Mouse (Mus musculus) intestine, embryonic 14.5 days (tissue): ENCODE measurements around the gene Galnt6. TPM values are rescaled to one million over a fixed set of nuclear protein-coding genes. Genes with fewer than 3 reads are reported as not detected.
A peak's percentile ranks its signal among the peaks of the same experiment; 100 is the strongest.

Experiments used
- ATAC-seq: fragments of 200-750 bp; cut with Nextera tagmentation; replicated peaks from 2 replicates; pipeline ENCODE4 v1.8.0; 2017; ENCODE audit warnings: low read depth, moderate number of reproducible peaks, moderate TSS enrichment, moderate library complexity; ENCODE audit not compliant: low FRiP score, low TSS enrichment
- DNase-seq: peaks from one replicate; pipeline ENCODE4 v3.0.0-alpha.2; 2018; ENCODE audit warnings: low spot score
- H3K27ac ChIP-seq: fragments of 300-500 bp; sonication (generic); 2 replicates; pipeline ENCODE4 v1.5.1; 2014; ENCODE audit warnings: low read depth, mild to moderate bottlenecking, control low read depth
- H3K27me3 ChIP-seq: fragments of 300-500 bp; sonication (generic); replicated peaks from 2 replicates; pipeline ENCODE4 v1.6.1; 2014; ENCODE audit warnings: low read length, control low read depth; ENCODE audit not compliant: control insufficient read depth, insufficient read depth
- H3K36me3 ChIP-seq: fragments of 300-500 bp; sonication (generic); 2 replicates; pipeline ENCODE4 v1.6.1; 2014; ENCODE audit warnings: low read length, control low read depth; ENCODE audit not compliant: control insufficient read depth, insufficient read depth
- H3K4me1 ChIP-seq: fragments of 300-500 bp; sonication (generic); replicated peaks from 2 replicates; pipeline ENCODE4 v1.6.1; 2014; ENCODE audit warnings: low read length, control low read depth, mixed read lengths; ENCODE audit not compliant: control insufficient read depth, insufficient read depth
- H3K4me2 ChIP-seq: fragments of 300-500 bp; sonication (generic); 2 replicates; pipeline ENCODE4 v1.6.1; 2014; ENCODE audit warnings: low read length
- H3K4me3 ChIP-seq: fragments of 300-500 bp; sonication (generic); 2 replicates; pipeline ENCODE4 v1.5.1; 2014; ENCODE audit warnings: low read depth, low read length, control low read depth, mixed read lengths
- H3K9ac ChIP-seq: fragments of 300-500 bp; sonication (generic); 2 replicates; pipeline ENCODE4 v1.6.1; 2014; ENCODE audit warnings: mild to moderate bottlenecking, low read length
- H3K9me3 ChIP-seq: fragments of 300-500 bp; sonication (generic); 2 replicates; pipeline ENCODE4 v1.6.1; 2016; ENCODE audit warnings: low read length, control low read depth; ENCODE audit not compliant: control insufficient read depth
- WGBS: fragments of 180-500 bp; shearing (Covaris S2); extraction: QIAGEN DNeasy Blood & Tissue Kit; methylation state at CpG from one replicate; pipeline ENCODE4 v1.1.7; 2014; 5-methylcytosine and 5-hydroxymethylcytosine counted together
- polyA plus RNA-seq: library from polyadenylated mRNA; unstranded; fragments of >200 nt; fragmentation: Nextera tagmentation; extraction: Ambion mirVana; gene quantifications from 2 replicates; pipeline ENCODE4 v1.2.1, GENCODE M21; 2014

Gene Galnt6
- polyA plus RNA-seq, 1 experiment from 2014 or later = 1.4 TPM

DNA sequence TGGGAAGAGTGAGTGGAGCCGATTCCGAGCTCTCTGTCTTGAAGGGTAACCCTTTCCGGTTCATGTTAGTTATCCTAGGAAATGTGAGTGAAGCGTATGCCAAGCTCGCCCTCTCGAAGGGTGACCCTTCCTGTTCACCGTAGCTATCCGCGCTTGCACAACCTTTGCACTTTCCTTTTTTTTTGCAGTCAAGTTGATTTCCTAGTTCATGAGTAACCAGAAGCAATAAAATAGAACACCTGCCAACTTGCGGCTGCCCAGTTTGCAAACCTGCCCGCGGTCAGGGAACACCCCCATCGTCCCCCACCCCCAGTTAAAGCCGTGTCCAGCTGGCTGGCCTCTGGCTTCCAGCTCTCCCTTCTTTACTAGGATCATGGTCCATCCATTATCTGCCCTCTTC is 50.2 kb downstream of the Galnt6 start:
- Histone ChIP-seq H3K9ac (no peak overlapping the region), H3K36me3 (no peaks in the 10 kb centered on the region), H3K27me3 (no peaks in the 10 kb centered on the region), H3K4me3 (no peak overlapping the region), H3K4me2 (no peak overlapping the region), H3K27ac (0 out of 2 replicates have a peak overlapping the region, but pooled peaks have one; percentile 69), H3K4me1 (peaks cover 1% of the 10 kb centered on the region; the same call in 1 of the 2 replicates), H3K9me3 (no peaks in the 10 kb centered on the region)
- ATAC-seq (no peak; the same call in 1 of the 2 replicates), DNase-seq (no peak)
- 68% methylated on average over 14 of the region's 14 CpGs for whole genome bisulfite sequencing

DNA sequence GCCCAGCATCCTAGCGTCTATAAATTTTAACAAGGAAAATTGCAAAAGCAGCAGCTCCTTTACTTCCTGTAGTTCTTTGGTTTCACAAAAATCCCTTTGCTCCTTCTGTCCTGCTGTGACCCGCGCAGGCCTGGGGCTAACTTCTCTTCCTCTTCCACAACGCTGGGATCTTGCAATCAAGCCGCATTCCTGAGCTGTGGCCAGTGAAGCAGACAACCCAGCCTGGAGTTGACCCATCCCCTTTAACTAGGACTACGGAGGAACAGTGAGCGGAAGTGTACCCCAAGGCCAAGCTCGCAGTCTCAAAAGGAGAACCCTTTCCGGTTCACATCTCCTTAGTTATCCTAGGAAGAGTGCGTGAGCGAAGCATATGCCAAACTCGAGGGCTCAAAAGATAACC is 50.6 kb downstream of the Galnt6 start:
- DNase-seq = no peak
- Histone ChIP-seq H3K9ac (no peak overlapping the region), H3K4me3 (no peak overlapping the region), H3K4me1 (peaks cover 2% of the 10 kb centered on the region; the same call in 1 of the 2 replicates), H3K27ac (peak overlapping the region; percentile 69; the same call in 1 of the 2 replicates), H3K4me2 (no peak overlapping the region), H3K9me3 (no peaks in the 10 kb centered on the region), H3K36me3 (no peaks in the 10 kb centered on the region), H3K27me3 (no peaks in the 10 kb centered on the region)
- ATAC-seq = no peak
- 70% methylated on average over 12 of the region's 12 CpGs for WGBS

DNA sequence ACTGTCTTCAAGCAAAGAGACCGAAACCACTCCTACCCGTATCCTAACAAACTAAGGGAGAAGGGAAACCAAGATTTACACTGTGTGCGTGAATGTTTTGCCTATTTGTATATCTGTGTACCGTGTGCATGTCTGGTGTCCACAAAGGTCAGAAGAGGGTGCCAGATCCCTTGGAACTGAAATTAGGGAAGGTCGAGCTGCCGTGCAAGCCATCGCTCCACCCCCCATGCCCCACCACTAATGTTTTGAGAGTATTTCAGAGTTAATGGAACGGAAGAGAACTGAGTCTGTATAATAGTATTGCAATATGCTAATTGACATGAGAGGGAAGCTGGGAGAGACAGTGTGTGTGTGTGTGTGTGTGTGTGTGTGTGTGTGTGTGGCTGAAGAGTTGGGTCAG is 51.5 kb downstream of the Galnt6 start:
- no peaks in the 10 kb centered on the region for H3K27me3 ChIP-seq
- no peak overlapping the region for H3K4me3 ChIP-seq
- H3K27ac ChIP-seq = no peak overlapping the region
- H3K9ac ChIP-seq = no peak overlapping the region
- ATAC-seq (no peak), DNase-seq (no peak)
- H3K36me3 ChIP-seq = no peaks in the 10 kb centered on the region
- no peaks in the 10 kb centered on the region for H3K9me3 ChIP-seq
- H3K4me1 ChIP-seq = peaks cover 2% of the 10 kb centered on the region; the same call in 1 of the 2 replicates
- H3K4me2 ChIP-seq = no peak overlapping the region
- WGBS = 88% methylated on average over 8 of the region's 8 CpGs

DNA sequence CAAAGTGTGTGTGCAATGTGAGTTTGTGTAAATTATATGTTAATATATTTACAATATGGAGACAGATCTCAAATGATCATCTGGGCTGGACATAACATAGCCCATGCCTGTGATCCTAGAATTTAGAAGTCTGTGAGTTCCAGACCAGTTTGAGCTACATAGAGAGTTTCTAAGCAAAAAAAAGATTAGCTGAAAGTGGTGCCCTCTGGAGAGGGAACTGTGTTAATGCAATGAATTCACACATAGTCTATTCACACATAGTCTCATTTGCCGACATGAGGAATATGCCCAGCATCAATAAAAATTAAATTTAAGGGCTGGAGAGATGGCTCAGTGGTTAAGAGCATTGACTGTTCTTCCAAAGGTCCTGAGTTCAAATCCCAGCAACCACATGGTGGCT is 52.7 kb downstream of the Galnt6 start:
- DNase-seq (no peak), ATAC-seq (no peak)
- Histone ChIP-seq H3K36me3 (no peaks in the 10 kb centered on the region), H3K9me3 (no peaks in the 10 kb centered on the region), H3K4me3 (no peak overlapping the region), H3K4me1 (peaks cover 2% of the 10 kb centered on the region; the same call in 1 of the 2 replicates), H3K9ac (no peak overlapping the region), H3K27me3 (no peaks in the 10 kb centered on the region), H3K4me2 (no peak overlapping the region), H3K27ac (no peak overlapping the region)
- WGBS = 82% methylated on average over 1 of the region's 1 CpGs

DNA sequence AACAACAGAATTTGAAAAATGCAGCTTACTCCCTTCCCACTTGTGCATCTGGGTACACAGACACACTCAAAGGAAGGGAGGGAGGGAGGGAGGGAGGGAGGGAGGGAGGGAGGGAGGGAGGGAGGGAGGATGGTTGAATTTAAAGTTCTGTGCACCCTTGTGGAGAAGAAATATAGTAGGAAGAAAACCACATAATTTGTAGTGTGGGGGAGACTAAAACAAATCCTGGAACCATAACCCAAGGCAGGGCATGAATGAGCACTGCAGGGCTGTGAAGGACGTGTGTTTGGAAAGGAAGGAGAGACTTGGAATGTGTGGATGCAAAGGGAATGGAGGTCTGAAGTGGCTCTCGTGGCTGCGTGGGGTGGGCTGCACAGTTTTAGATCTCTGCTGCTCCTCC is 53.7 kb downstream of the Galnt6 start:
- no peak overlapping the region for H3K4me3 ChIP-seq
- H3K4me1 ChIP-seq = peaks cover 2% of the 10 kb centered on the region; the same call in 1 of the 2 replicates
- H3K4me2 ChIP-seq = no peak overlapping the region
- H3K9me3 ChIP-seq = no peaks in the 10 kb centered on the region
- H3K9ac ChIP-seq = no peak overlapping the region
- no peaks in the 10 kb centered on the region for H3K36me3 ChIP-seq
- no peak for DNase-seq
- no peaks in the 10 kb centered on the region for H3K27me3 ChIP-seq
- 24% methylated on average over 3 of the region's 3 CpGs for WGBS
- peak overlapping the region; percentile 38; the same call in 1 of the 2 replicates for H3K27ac ChIP-seq
- no peak for ATAC-seq

DNA sequence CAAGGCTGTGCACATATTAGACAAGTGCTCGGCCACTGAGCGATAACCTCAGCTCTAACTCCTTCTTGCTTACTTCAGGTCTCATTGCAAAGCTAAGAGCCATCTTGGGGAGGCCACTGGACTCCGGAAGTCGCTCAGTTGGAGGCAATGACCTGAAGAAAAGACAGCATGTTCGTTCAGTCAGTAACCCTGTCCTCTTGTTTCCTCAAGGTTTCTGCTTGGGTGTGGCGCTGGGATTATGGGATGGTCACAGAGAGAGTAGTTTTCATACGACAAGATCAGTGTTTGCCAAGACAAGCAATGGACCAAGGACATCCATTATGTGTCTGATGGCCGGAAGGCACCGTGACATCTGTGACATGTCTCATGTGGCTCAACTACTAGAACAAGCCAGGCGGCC is 54.6 kb downstream of the Galnt6 start:
- ATAC-seq (no peak), DNase-seq (no peak)
- 82% methylated on average over 10 of the region's 10 CpGs for WGBS
- H3K9ac ChIP-seq = no peak overlapping the region
- H3K4me2 ChIP-seq = no peak overlapping the region
- H3K27ac ChIP-seq = no peak overlapping the region
- no peaks in the 10 kb centered on the region for H3K27me3 ChIP-seq
- H3K9me3 ChIP-seq = no peaks in the 10 kb centered on the region
- no peaks in the 10 kb centered on the region for H3K36me3 ChIP-seq
- H3K4me1 ChIP-seq = peaks cover 2% of the 10 kb centered on the region; the same call in 1 of the 2 replicates
- H3K4me3 ChIP-seq = no peak overlapping the region

DNA sequence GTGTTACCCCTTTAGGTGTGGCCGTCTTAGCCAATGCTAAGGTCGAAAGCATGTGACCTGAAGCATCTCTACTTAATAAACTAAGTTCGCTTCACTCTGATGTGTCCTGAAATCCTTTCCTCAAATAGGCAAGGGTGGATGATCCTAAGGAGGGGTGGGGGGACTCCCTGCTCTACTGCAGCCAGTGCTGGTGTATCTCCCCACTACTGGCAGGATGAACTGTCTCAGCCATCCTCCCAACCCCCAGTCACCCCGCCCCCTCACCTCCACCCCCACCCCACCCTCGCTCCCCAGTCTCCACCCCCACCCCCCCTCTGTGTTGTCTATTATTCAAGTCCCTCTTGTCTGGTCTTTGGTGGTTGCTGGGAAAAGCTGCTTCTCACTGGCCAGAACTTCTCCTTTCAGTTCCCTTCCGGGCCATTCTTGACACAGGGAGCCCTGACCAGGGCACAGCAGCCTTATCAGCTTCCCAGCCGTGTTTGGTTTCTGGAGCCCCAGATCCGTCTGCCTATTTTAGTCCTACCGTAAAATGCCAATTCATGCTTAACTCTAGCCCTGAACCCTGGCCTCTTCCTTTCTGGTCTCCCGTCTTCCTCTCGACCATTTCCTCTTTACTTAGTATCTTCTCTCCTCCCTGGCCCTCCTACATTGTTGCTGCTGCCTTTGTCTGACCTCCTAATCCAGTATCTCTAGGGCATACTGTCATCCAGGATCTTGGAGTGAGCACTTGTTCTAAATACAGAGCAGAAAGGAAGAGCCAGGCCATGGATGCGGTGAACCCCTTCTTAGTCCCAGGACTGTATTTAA is 55.4 kb downstream of the Galnt6 start:
- H3K4me2 ChIP-seq = no peak overlapping the region
- no peaks in the 10 kb centered on the region for H3K27me3 ChIP-seq
- 48% methylated on average over 10 of the region's 12 CpGs for WGBS
- H3K36me3 ChIP-seq = no peaks in the 10 kb centered on the region
- no peak overlapping the region for H3K4me3 ChIP-seq
- peaks cover 2% of the 10 kb centered on the region; the same call in 1 of the 2 replicates for H3K4me1 ChIP-seq
- H3K27ac ChIP-seq = no peak overlapping the region
- no peaks in the 10 kb centered on the region for H3K9me3 ChIP-seq
- no peak for DNase-seq
- ATAC-seq = no peak
- H3K9ac ChIP-seq = no peak overlapping the region

DNA sequence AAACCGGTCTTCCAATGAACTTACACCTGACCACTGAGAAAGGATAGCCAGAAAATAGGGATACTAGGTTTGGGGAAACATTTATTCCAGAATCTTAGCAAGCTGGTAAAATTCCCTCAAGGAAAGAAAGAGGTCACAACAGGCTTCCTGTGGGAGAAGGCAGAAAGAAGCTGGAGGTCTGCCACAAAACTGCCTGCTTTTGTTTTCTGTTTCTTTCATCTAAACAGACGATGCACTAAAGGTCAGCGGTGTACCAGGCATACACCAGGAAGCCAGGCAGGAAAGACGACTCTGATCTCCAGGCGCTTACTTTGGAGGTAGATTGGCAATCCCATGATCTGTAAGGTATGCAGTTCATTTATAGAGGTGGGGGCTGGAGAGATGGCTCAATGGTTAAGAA is 58.3 kb downstream of the Galnt6 start:
- no peaks in the 10 kb centered on the region for H3K9me3 ChIP-seq
- H3K4me3 ChIP-seq = no peak overlapping the region
- H3K36me3 ChIP-seq = no peaks in the 10 kb centered on the region
- H3K27ac ChIP-seq = no peak overlapping the region
- no peak overlapping the region for H3K9ac ChIP-seq
- DNase-seq (no peak), ATAC-seq (no peak)
- peaks cover 25% of the 10 kb centered on the region for H3K4me1 ChIP-seq
- 78% methylated on average over 5 of the region's 5 CpGs for WGBS
- no peaks in the 10 kb centered on the region for H3K27me3 ChIP-seq
- H3K4me2 ChIP-seq = no peak overlapping the region

DNA sequence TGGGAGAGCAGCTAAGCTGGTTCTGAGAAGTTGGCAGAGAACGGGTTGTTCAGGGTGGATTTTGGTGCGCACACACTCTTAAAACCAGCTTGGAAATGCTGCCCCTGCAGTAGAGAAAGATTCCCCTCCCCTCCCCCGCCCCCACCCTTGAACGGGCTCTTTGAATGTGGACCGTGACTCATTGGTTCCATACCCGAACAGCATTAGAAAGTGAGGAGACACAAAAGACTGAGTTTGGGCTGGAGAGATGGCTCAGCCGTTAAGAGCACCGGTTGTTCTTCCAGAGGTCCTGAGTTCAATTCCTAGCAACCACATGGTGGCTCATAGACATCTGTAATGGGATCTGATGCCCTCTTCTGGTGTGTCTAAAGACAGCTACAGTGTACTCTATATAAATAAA is 59.2 kb downstream of the Galnt6 start:
- DNase-seq (no peak), ATAC-seq (no peak)
- Histone ChIP-seq H3K4me1 (peaks cover 25% of the 10 kb centered on the region), H3K9ac (no peak overlapping the region), H3K4me3 (no peak overlapping the region), H3K27me3 (no peaks in the 10 kb centered on the region), H3K27ac (no peak overlapping the region), H3K9me3 (no peaks in the 10 kb centered on the region), H3K4me2 (no peak overlapping the region), H3K36me3 (no peaks in the 10 kb centered on the region)
- WGBS = 82% methylated on average over 8 of the region's 8 CpGs
